Mouse (Mus musculus): ENCODE data around the gene Ncoa5. TPM values are rescaled to one million over a fixed set of nuclear protein-coding genes. Genes with fewer than 3 reads are reported as not detected.

The Ncoa5 gene
- polyA plus RNA-seq, 1 experiment from 2014 or later, result 17.3 TPM

- TF ChIP-seq CTCF (IDR thresholded peaks at IDR 0.05; ENCODE audit: low read depth) (peak; percentile 98), EP300 (optimal IDR thresholded peaks at IDR 0.05) (no peak)
- ATAC-seq (ENCODE audit: low FRiP score, low TSS enrichment) (peak; percentile 50; the same call in 1 of the 2 replicates), DNase-seq (ENCODE audit: low spot score) (peak; percentile 82)
- H3K27me3 ChIP-seq (ENCODE audit: control insufficient read depth, insufficient read depth, low read length), result 0 out of 2 replicates have a peak, but pooled peaks cover 4% of the 10 kb centered on the region
- H3K9ac ChIP-seq (ENCODE audit: low read length), result no peak overlapping the region
- no peak overlapping the region for H3K4me3 ChIP-seq (ENCODE audit: low read depth, low read length)
- no peak overlapping the region for H3K4me2 ChIP-seq (replicated peaks; ENCODE audit: low read depth)
- H3K4me1 ChIP-seq (replicated peaks; ENCODE audit: control insufficient read depth, insufficient read depth), result no peaks in the 10 kb centered on the region
- H3K9me3 ChIP-seq (ENCODE audit: control insufficient read depth, low read length), result no peaks in the 10 kb centered on the region
- no peaks in the 10 kb centered on the region for H3K36me3 ChIP-seq (ENCODE audit: control insufficient read depth, insufficient read depth, low read length)
- WGBS, result 29% methylated on average over 2 of the region's 2 CpGs
- no peak overlapping the region for H3K27ac ChIP-seq (replicated peaks)
Measured at GRCm38 (mm10) chr2:165074937-165075336, 40.3 kb upstream of the Ncoa5 start.

- 35% methylated on average over 11 of the region's 11 CpGs for WGBS
- 0 out of 2 replicates have a peak, but pooled peaks cover 4% of the 10 kb centered on the region for H3K27me3 ChIP-seq (ENCODE audit: control insufficient read depth, insufficient read depth, low read length)
- no peaks in the 10 kb centered on the region for H3K36me3 ChIP-seq (ENCODE audit: control insufficient read depth, insufficient read depth, low read length)
- no peak overlapping the region for H3K4me3 ChIP-seq (ENCODE audit: low read depth, low read length)
- H3K9me3 ChIP-seq (ENCODE audit: control insufficient read depth, low read length), result no peaks in the 10 kb centered on the region
- no peak overlapping the region for H3K9ac ChIP-seq (ENCODE audit: low read length)
- DNase-seq (ENCODE audit: low spot score), result no peak
- H3K4me2 ChIP-seq (replicated peaks; ENCODE audit: low read depth), result no peak overlapping the region
- no peaks in the 10 kb centered on the region for H3K4me1 ChIP-seq (replicated peaks; ENCODE audit: control insufficient read depth, insufficient read depth)
- TF ChIP-seq CTCF (IDR thresholded peaks at IDR 0.05; ENCODE audit: low read depth) (no peak), EP300 (optimal IDR thresholded peaks at IDR 0.05) (no peak)
- no peak for ATAC-seq (ENCODE audit: low FRiP score, low TSS enrichment)
- H3K27ac ChIP-seq (replicated peaks), result no peak overlapping the region
Measured at GRCm38 (mm10) chr2:165074081-165074884, 39.6 kb upstream of the Ncoa5 start.

GRCm38 (mm10) chr2:165073381-165073781, 38.7 kb upstream of the Ncoa5 start:
- no peak overlapping the region for H3K27ac ChIP-seq (replicated peaks)
- no peak for DNase-seq (ENCODE audit: low spot score)
- no peaks in the 10 kb centered on the region for H3K4me1 ChIP-seq (replicated peaks; ENCODE audit: control insufficient read depth, insufficient read depth)
- 13% methylated on average over 9 of the region's 9 CpGs for WGBS
- H3K36me3 ChIP-seq (ENCODE audit: control insufficient read depth, insufficient read depth, low read length), result no peaks in the 10 kb centered on the region
- no peak overlapping the region for H3K4me3 ChIP-seq (ENCODE audit: low read depth, low read length)
- H3K4me2 ChIP-seq (replicated peaks; ENCODE audit: low read depth), result no peak overlapping the region
- H3K27me3 ChIP-seq (ENCODE audit: control insufficient read depth, insufficient read depth, low read length), result 0 out of 2 replicates have a peak, but pooled peaks cover 4% of the 10 kb centered on the region
- H3K9ac ChIP-seq (ENCODE audit: low read length), result no peak overlapping the region
- TF ChIP-seq EP300 (optimal IDR thresholded peaks at IDR 0.05), result no peak
- no peak for TF ChIP-seq CTCF (IDR thresholded peaks at IDR 0.05; ENCODE audit: low read depth)
- no peaks in the 10 kb centered on the region for H3K9me3 ChIP-seq (ENCODE audit: control insufficient read depth, low read length)
- ATAC-seq (ENCODE audit: low FRiP score, low TSS enrichment), result no peak

DNA sequence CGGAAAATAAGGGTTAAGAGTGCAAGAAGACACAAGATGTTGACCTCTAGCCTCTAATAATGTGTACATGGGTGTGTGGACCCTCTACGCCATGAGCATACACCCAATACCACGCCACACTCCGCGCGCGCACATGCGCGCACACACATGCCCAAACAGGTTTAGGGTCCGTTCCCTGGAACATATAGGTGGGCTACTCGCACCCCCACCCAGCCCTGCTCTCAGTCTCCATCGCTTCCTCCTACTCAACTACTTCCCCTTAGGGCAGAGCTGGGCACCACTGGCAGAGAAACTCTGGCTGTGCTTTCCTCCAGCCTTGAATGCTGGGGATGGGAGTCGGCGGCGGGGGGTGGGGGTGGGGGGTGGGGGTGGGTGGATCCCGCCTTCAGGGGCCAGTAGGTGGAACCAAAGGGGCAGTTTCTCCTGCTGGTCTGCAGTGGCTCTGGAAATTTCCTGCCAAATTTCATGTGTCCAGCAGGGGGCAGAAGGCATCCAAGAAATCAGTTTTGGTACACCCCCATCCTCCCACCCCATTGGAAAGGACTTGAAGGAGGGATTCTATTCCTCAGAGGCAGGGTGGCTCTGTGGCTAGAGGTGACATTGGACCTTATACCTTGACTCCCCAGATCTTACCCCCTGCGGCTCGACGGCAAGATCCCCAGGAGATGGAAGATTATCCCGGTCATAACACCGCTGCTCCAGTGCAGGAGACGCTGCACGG, 35.6 kb upstream of the Ncoa5 start:
- Histone ChIP-seq H3K4me2 (replicated peaks; ENCODE audit: low read depth) (no peak overlapping the region), H3K4me1 (replicated peaks; ENCODE audit: control insufficient read depth, insufficient read depth) (no peaks in the 10 kb centered on the region), H3K36me3 (ENCODE audit: control insufficient read depth, insufficient read depth, low read length) (no peaks in the 10 kb centered on the region), H3K27ac (replicated peaks) (no peak overlapping the region), H3K27me3 (ENCODE audit: control insufficient read depth, insufficient read depth, low read length) (no peaks in the 10 kb centered on the region), H3K4me3 (ENCODE audit: low read depth, low read length) (no peak overlapping the region), H3K9ac (ENCODE audit: low read length) (no peak overlapping the region), H3K9me3 (ENCODE audit: control insufficient read depth, low read length) (no peaks in the 10 kb centered on the region)
- 25% methylated on average over 23 of the region's 23 CpGs for WGBS
- ATAC-seq (ENCODE audit: low FRiP score, low TSS enrichment) (no peak; the same call in 1 of the 2 replicates), DNase-seq (ENCODE audit: low spot score) (peak; percentile 64)
- no peak for TF ChIP-seq EP300 (optimal IDR thresholded peaks at IDR 0.05)
- peak; percentile 81 for TF ChIP-seq CTCF (IDR thresholded peaks at IDR 0.05; ENCODE audit: low read depth)

- Histone ChIP-seq H3K4me3 (ENCODE audit: low read depth, low read length) (no peak overlapping the region), H3K4me2 (replicated peaks; ENCODE audit: low read depth) (no peak overlapping the region), H3K36me3 (ENCODE audit: control insufficient read depth, insufficient read depth, low read length) (no peaks in the 10 kb centered on the region), H3K4me1 (replicated peaks; ENCODE audit: control insufficient read depth, insufficient read depth) (no peaks in the 10 kb centered on the region), H3K27ac (replicated peaks) (no peak overlapping the region), H3K9me3 (ENCODE audit: control insufficient read depth, low read length) (no peaks in the 10 kb centered on the region), H3K27me3 (ENCODE audit: control insufficient read depth, insufficient read depth, low read length) (no peaks in the 10 kb centered on the region), H3K9ac (ENCODE audit: low read length) (no peak overlapping the region)
- ATAC-seq (ENCODE audit: low FRiP score, low TSS enrichment), result peak; percentile 24; the same call in 1 of the 2 replicates
- TF ChIP-seq EP300 (optimal IDR thresholded peaks at IDR 0.05) (no peak), CTCF (IDR thresholded peaks at IDR 0.05; ENCODE audit: low read depth) (no peak)
- 57% methylated on average over 2 of the region's 2 CpGs for WGBS
- no peak for DNase-seq (ENCODE audit: low spot score)
Measured at GRCm38 (mm10) chr2:165068806-165069205, 34.1 kb upstream of the Ncoa5 start.

All from stomach, postnatal 0 days (tissue).